Mouse (Mus musculus): ENCODE data around the gene Sfxn5. TPM values are rescaled to one million over a fixed set of nuclear protein-coding genes. Genes with fewer than 3 reads are reported as not detected.
A peak's percentile ranks its signal among the peaks of the same experiment; 100 is the strongest.

Gene Sfxn5
- polyA plus RNA-seq, 1 experiment from 2014 or later, result 3.3 TPM

- no peaks in the 10 kb centered on the region for H3K9me3 ChIP-seq (ENCODE audit: low read length)
- no peak overlapping the region for H3K9ac ChIP-seq (replicated peaks)
- no peak overlapping the region for H3K4me2 ChIP-seq (ENCODE audit: low read depth, low read length)
- ATAC-seq (no peak), DNase-seq (no peak)
- 0 out of 2 replicates have a peak, but pooled peaks cover 3% of the 10 kb centered on the region for H3K27me3 ChIP-seq (ENCODE audit: insufficient read depth, low read length)
- H3K27ac ChIP-seq (ENCODE audit: low read depth), result no peak overlapping the region
- no peak for TF ChIP-seq CTCF (IDR thresholded peaks at IDR 0.05; ENCODE audit: low read depth)
- no peak for TF ChIP-seq EP300 (IDR thresholded peaks at IDR 0.05; ENCODE audit: low read depth)
- H3K4me1 ChIP-seq (ENCODE audit: insufficient read depth), result peaks cover 20% of the 10 kb centered on the region
- no peak overlapping the region for H3K4me3 ChIP-seq (ENCODE audit: low read depth, low read length)
- H3K36me3 ChIP-seq (replicated peaks; ENCODE audit: insufficient read depth, low read length), result no peaks in the 10 kb centered on the region
- 69% methylated on average over 2 of the region's 2 CpGs for WGBS (ENCODE audit: insufficient replicate concordance)
These were observed 39.3 kb upstream of the Sfxn5 start for GRCm38 (mm10) chr6:85372496-85372895.

GRCm38 (mm10) chr6:85371859-85372405 is 38.7 kb upstream of the Sfxn5 start:
- no peak for ATAC-seq
- no peak overlapping the region for H3K4me2 ChIP-seq (ENCODE audit: low read depth, low read length)
- no peak for TF ChIP-seq EP300 (IDR thresholded peaks at IDR 0.05; ENCODE audit: low read depth)
- no peak for TF ChIP-seq CTCF (IDR thresholded peaks at IDR 0.05; ENCODE audit: low read depth)
- no peak overlapping the region for H3K9ac ChIP-seq (replicated peaks)
- no peaks in the 10 kb centered on the region for H3K9me3 ChIP-seq (ENCODE audit: low read length)
- H3K4me3 ChIP-seq (ENCODE audit: low read depth, low read length), result no peak overlapping the region
- no peak for DNase-seq
- 0 out of 2 replicates have a peak, but pooled peaks cover 3% of the 10 kb centered on the region for H3K27me3 ChIP-seq (ENCODE audit: insufficient read depth, low read length)
- peaks cover 20% of the 10 kb centered on the region for H3K4me1 ChIP-seq (ENCODE audit: insufficient read depth)
- no peaks in the 10 kb centered on the region for H3K36me3 ChIP-seq (replicated peaks; ENCODE audit: insufficient read depth, low read length)
- H3K27ac ChIP-seq (ENCODE audit: low read depth), result no peak overlapping the region
- WGBS (ENCODE audit: insufficient replicate concordance), result 86% methylated on average over 6 of the region's 6 CpGs

- Histone ChIP-seq H3K9me3 (ENCODE audit: low read length) (no peaks in the 10 kb centered on the region), H3K9ac (replicated peaks) (no peak overlapping the region), H3K36me3 (replicated peaks; ENCODE audit: insufficient read depth, low read length) (no peaks in the 10 kb centered on the region), H3K4me1 (ENCODE audit: insufficient read depth) (peaks cover 20% of the 10 kb centered on the region), H3K27ac (ENCODE audit: low read depth) (no peak overlapping the region), H3K27me3 (ENCODE audit: insufficient read depth, low read length) (0 out of 2 replicates have a peak, but pooled peaks cover 3% of the 10 kb centered on the region), H3K4me3 (ENCODE audit: low read depth, low read length) (no peak overlapping the region), H3K4me2 (ENCODE audit: low read depth, low read length) (no peak overlapping the region)
- WGBS (ENCODE audit: insufficient replicate concordance), result 76% methylated on average over 9 of the region's 9 CpGs
- ATAC-seq (no peak), DNase-seq (no peak)
- TF ChIP-seq EP300 (IDR thresholded peaks at IDR 0.05; ENCODE audit: low read depth) (no peak), CTCF (IDR thresholded peaks at IDR 0.05; ENCODE audit: low read depth) (no peak)
These were observed 37.6 kb upstream of the Sfxn5 start for GRCm38 (mm10) chr6:85370666-85371430.

- Histone ChIP-seq H3K9ac (replicated peaks) (no peak overlapping the region), H3K4me3 (ENCODE audit: low read depth, low read length) (no peak overlapping the region), H3K4me1 (ENCODE audit: insufficient read depth) (peaks cover 15% of the 10 kb centered on the region), H3K4me2 (ENCODE audit: low read depth, low read length) (no peak overlapping the region), H3K36me3 (replicated peaks; ENCODE audit: insufficient read depth, low read length) (no peaks in the 10 kb centered on the region), H3K27ac (ENCODE audit: low read depth) (no peak overlapping the region), H3K27me3 (ENCODE audit: insufficient read depth, low read length) (0 out of 2 replicates have a peak, but pooled peaks cover 3% of the 10 kb centered on the region), H3K9me3 (ENCODE audit: low read length) (no peaks in the 10 kb centered on the region)
- no peak for ATAC-seq
- 78% methylated on average over 5 of the region's 5 CpGs for WGBS (ENCODE audit: insufficient replicate concordance)
- DNase-seq, result no peak
- no peak for TF ChIP-seq CTCF (IDR thresholded peaks at IDR 0.05; ENCODE audit: low read depth)
- no peak for TF ChIP-seq EP300 (IDR thresholded peaks at IDR 0.05; ENCODE audit: low read depth)
These were observed 36.8 kb upstream of the Sfxn5 start for GRCm38 (mm10) chr6:85370041-85370440.

- no peaks in the 10 kb centered on the region for H3K36me3 ChIP-seq (replicated peaks; ENCODE audit: insufficient read depth, low read length)
- H3K4me3 ChIP-seq (ENCODE audit: low read depth, low read length), result no peak overlapping the region
- ATAC-seq, result peak; percentile 34; the same call in 1 of the 2 replicates
- H3K27ac ChIP-seq (ENCODE audit: low read depth), result no peak overlapping the region
- H3K4me1 ChIP-seq (ENCODE audit: insufficient read depth), result peaks cover 10% of the 10 kb centered on the region
- no peak overlapping the region for H3K4me2 ChIP-seq (ENCODE audit: low read depth, low read length)
- 0 out of 2 replicates have a peak, but pooled peaks cover 3% of the 10 kb centered on the region for H3K27me3 ChIP-seq (ENCODE audit: insufficient read depth, low read length)
- no peak overlapping the region for H3K9ac ChIP-seq (replicated peaks)
- no peaks in the 10 kb centered on the region for H3K9me3 ChIP-seq (ENCODE audit: low read length)
- no peak for DNase-seq
- 58% methylated on average over 5 of the region's 5 CpGs for WGBS (ENCODE audit: insufficient replicate concordance)
- TF ChIP-seq EP300 (IDR thresholded peaks at IDR 0.05; ENCODE audit: low read depth) (no peak), CTCF (IDR thresholded peaks at IDR 0.05; ENCODE audit: low read depth) (no peak)
These were observed 36.1 kb upstream of the Sfxn5 start for GRCm38 (mm10) chr6:85369181-85369860.

- peaks cover 4% of the 10 kb centered on the region for H3K4me1 ChIP-seq (ENCODE audit: insufficient read depth)
- no peak overlapping the region for H3K27ac ChIP-seq (ENCODE audit: low read depth)
- no peaks in the 10 kb centered on the region for H3K27me3 ChIP-seq (ENCODE audit: insufficient read depth, low read length)
- no peak overlapping the region for H3K4me2 ChIP-seq (ENCODE audit: low read depth, low read length)
- no peaks in the 10 kb centered on the region for H3K36me3 ChIP-seq (replicated peaks; ENCODE audit: insufficient read depth, low read length)
- no peak overlapping the region for H3K9ac ChIP-seq (replicated peaks)
- no peak for ATAC-seq
- 73% methylated on average over 5 of the region's 5 CpGs for WGBS (ENCODE audit: insufficient replicate concordance)
- no peaks in the 10 kb centered on the region for H3K9me3 ChIP-seq (ENCODE audit: low read length)
- DNase-seq, result no peak
- TF ChIP-seq EP300 (IDR thresholded peaks at IDR 0.05; ENCODE audit: low read depth) (no peak), CTCF (IDR thresholded peaks at IDR 0.05; ENCODE audit: low read depth) (no peak)
- no peak overlapping the region for H3K4me3 ChIP-seq (ENCODE audit: low read depth, low read length)
These were observed 35.5 kb upstream of the Sfxn5 start for GRCm38 (mm10) chr6:85368722-85369121.
